Mouse (Mus musculus) spleen, postnatal 36 days (tissue): ENCODE data around the gene Parp14.

Source experiments
- DNase-seq, 2 experiments: peaks; one replicate each; pipeline ENCODE4 v3.0.0; 2022; ENCODE audit warnings: low spot score in 2 of 2, mixed read lengths in 1 of 2

The Parp14 gene

GRCm38 (mm10) chr16:35870581-35871047 lies 730 bp downstream of the Parp14 start:
- no peak for DNase-seq

DNA sequence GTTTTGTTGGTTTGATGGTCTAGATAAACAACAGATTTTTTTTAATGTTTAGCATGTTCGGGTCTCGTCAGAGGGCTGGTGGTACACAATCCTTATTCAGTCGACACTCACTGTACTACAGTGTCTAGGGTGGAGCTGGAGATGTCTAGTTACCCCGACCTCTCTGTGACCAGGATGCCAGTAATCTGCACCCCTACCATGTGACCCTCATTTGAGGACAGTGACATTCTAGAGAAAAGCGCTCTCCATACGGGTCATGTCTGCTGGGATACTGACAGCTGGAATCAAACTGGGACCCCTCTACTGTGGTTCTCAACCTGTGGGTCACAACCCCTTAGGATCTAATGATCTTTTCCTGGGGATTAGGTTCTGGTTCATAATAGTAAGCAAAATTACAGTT lies 1.7 kb downstream of the Parp14 start:
- DNase-seq, result no peak

DNA sequence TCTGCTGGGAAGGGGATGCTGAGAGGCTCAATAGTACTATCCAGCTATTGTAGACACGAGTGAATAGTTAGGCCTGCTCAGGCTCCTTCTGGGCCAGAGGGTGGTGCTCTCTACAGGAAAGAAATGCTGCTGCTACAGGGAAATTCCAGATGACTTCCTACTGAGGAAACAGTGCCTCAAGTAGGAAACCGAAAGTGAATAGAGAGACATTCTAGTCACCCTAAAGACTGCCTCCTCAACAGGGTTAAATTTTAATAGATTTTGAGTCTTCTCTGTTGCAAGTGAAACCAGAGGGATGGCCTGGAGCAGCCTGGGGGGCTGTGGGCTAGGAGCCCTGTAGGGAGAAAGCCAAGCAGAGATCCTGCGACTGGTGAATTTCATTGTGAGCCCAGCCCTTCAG lies 2.2 kb downstream of the Parp14 start:
- DNase-seq, result peak in 1 of 2 experiments; percentile 11

DNA sequence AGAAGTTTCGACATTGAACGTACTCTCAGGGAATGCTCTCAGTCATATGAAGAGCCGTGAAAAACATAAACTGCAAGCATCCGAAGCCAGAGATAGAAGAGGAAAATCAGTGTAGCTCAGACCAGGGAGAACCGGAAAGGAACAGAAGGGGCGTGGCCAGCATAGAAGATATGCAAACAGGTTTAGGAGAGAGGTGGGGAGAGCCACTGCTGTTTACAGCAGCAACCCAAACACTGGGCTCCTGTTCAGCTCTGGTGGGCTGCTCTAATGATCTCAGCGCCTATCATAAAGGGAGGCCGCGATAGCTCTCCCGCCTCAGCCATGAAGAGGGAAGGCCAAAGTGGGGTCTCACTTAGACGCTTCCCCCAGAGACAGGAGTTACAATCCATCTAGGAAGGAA lies 3.6 kb downstream of the Parp14 start:
- DNase-seq, result no peak

- DNase-seq, result no peak
Measured at GRCm38 (mm10) chr16:35862057-35862456, 9.3 kb downstream of the Parp14 start.

DNA sequence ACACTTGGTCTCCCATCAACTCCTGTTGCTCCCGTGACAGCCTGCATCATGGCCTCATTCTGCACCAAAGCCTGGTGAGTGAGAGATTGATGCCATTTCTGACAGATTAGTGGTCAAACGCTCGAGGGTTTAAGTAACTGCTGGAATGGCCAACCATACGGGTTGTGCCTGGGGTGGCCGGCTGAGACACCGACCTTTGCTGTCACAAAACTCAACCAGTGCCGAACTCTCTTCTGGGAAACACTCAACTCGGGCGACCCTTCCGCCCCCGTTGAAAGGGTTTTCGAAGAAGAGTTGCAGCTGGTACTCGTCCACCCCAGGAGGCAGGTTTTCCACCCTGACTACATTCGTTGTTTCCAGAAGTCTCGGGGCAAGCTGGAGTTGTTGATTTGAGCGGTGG lies 11.1 kb downstream of the Parp14 start:
- DNase-seq, result peak in 1 of 2 experiments; percentile 8

- peak in 1 of 2 experiments; percentile 37 for DNase-seq
Measured at GRCm38 (mm10) chr16:35856766-35857165, 14.6 kb downstream of the Parp14 start.

- no peak for DNase-seq
Measured at GRCm38 (mm10) chr16:35855846-35856245, 15.5 kb downstream of the Parp14 start.

DNA sequence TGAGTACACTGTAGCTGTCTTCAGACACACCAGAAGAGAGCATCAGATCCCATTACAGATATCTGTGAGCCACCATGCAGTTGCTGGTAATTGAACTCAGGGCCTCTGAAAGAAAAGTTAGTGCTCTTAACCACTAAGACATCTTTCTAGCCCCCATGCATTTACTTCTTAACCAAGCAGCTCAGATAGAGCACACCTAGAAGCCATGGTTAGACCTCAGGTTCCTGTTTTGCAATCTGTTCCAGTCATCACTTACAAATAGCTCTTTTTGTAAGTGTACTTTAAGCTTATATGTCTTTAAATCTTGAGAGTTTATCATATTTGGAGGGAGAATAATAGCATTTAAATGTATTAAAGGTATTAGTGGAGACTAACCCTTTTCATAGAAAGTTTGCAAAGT lies 24.2 kb downstream of the Parp14 start:
- no peak for DNase-seq

GRCm38 (mm10) chr16:35839680-35840079 lies 31.7 kb downstream of the Parp14 start:
- DNase-seq, result peak; percentile 22 to 34

DNA sequence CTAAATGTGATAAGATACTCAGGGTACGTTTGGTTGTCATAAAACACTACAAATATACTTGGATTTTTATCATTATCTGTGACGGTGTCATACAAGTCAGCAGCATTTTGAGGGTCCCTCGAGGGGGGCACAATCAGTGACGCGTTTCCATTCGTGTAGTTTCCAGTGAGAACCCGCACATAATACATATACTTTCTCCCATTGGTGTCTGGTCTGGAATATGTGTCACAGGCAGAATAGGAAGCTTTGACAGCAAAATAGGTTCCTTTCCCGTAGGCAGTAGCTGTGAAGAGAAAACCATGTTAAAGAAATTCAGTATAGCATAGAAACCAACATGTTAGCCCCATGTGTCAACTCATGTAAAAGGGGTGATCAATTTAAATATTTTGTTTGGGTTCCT lies 36.7 kb downstream of the Parp14 start:
- DNase-seq, result no peak

- no peak for DNase-seq
Measured at GRCm38 (mm10) chr16:35832926-35833325, 38.4 kb downstream of the Parp14 start.

DNA sequence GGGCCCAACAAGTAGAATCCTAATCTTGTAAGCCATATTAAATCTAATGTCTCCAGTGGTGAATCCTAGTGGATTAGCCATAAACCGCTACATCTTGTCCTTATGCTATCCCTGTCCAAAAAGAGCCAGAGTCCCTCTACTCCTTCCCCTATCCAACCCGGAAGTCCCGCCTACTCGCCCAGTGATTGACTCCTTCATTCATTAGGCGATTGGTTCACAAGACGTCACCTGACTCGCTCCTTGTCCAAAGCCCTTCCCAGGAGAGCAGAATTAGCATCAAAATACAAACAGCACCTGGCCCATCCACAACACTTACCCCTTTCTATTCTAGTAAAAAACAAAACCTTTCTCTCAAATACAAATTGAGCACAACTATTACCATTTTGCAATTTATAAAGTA lies 41.3 kb downstream of the Parp14 start:
- DNase-seq, result no peak

- DNase-seq, result peak; percentile 69 to 72
Measured at GRCm38 (mm10) chr16:35817255-35818089, 53.9 kb downstream of the Parp14 start.

DNA sequence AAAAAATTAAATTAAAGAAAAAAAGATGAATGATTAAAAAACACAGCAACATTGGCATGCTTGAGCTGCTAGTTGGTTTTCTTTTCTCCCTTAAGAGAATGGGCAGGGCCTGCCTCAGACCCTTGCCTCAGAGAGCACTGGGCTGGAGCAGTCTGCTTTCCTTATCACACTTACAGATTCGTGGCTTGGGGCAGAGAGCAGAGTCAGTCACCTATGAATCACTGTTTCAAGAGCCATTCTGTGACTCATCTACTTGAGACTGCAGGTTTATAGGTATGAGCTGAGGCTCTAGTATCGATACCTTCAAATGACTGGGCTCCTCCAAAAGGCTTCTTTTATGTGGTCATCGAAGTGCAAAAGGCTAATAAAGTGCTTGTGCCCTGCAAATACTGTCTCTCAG lies 58.2 kb downstream of the Parp14 start:
- DNase-seq, result no peak

DNA sequence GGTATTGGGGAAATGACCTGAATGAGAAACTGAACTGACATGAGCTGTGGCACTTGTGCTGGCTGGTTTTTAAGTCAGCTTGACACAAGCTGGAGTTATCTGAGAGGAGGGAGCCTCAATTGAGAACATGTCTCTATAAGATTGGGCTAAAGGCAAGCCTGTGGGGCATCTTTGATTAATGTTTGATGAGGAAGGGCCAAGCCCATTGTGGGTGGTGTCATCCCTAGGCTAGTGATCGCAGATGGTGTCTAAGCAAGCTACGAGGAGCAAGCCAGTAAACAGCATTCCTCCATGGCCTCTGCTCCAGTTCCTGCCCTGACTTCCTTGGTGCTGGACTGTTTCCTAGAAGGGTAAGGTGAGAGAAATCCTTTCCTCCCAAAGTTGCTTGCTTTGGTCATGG lies 62.5 kb downstream of the Parp14 start:
- DNase-seq, result peak; percentile 13 to 50

DNA sequence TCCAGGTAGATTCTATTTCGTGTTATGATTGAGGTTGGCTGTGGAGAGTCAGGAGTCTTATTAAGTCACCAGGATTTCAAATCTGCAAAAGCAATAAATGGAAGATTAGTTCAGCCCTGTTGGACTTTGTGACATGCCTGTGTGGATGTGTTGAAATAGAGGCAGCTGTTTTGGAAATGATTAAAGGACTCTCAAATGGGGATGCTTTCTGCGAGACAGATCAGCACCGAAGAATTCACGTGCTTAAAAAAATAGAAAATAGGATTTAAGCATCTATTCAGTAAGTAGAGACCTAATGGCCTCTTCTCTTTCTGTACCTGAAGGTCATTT lies 63.7 kb downstream of the Parp14 start:
- no peak for DNase-seq

- peak in 1 of 2 experiments; percentile 51 for DNase-seq
Measured at GRCm38 (mm10) chr16:35806973-35807662, 64.2 kb downstream of the Parp14 start.

DNA sequence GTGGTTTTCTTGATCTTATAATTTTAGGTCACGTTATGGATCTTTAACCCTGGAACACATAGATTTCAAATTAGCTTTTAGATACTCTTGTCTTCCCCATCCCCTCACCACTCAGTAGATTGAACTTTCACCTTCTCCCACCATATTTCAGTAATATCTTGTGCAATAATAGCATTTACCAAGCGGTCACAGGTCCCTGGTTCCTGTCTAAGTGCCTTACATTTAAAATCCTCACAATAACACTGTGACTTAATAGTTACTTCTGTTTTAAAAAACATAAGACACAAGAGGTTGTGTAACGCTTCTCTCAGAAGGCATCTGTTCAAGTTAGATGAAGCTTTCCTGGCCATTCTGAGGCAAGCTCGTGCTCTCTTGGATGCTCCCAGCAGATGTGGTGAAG lies 67.6 kb downstream of the Parp14 start:
- no peak for DNase-seq

DNA sequence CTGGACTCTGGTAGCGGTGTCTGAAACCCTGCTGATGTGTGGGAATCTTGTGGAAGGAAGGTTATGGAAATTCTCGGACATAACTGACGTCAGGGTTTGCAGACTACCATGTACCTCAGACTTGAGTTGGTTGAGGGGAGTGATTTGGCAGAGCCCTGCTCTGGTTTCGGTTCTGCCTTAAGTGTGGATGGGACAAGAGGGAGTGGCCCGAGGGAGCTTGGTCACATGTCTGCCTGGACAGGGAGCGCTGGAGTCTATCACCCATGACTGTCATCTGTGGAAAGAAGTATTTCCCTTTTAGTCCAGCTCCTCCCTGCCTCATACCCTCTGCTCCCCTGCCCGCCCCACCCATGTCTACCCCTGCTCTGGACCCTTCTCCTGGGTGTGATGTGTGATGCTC lies 69.2 kb downstream of the Parp14 start:
- DNase-seq, result no peak

GRCm38 (mm10) chr16:35791962-35792521 lies 79.3 kb downstream of the Parp14 start:
- no peak for DNase-seq

GRCm38 (mm10) chr16:35788330-35788729 lies 83.0 kb downstream of the Parp14 start:
- DNase-seq, result no peak
